Mouse (Mus musculus) midbrain, embryonic 14.5 days (tissue): Measurements from ENCODE around the gene Cd200r2. TPM values are rescaled to one million over a fixed set of nuclear protein-coding genes. Genes with fewer than 3 reads are reported as not detected.

Experiments used
- ATAC-seq: fragments of 200-750 bp; cut with Nextera tagmentation; 2 replicates; pipeline ENCODE4 v1.8.0; 2017; ENCODE audit warnings: moderate number of reproducible peaks, moderate library complexity; ENCODE audit not compliant: low FRiP score, low TSS enrichment
- DNase-seq: peaks from one replicate; pipeline ENCODE4 v3.0.0-alpha.2; 2015
- H3K27ac ChIP-seq: fragments of 300-500 bp; sonication (generic); replicated peaks from 2 replicates; pipeline ENCODE4 v1.5.1; 2014; ENCODE audit warnings: mild to moderate bottlenecking, low read depth, low read length, moderate library complexity
- H3K27me3 ChIP-seq: fragments of 300-500 bp; sonication (generic); 2 replicates; pipeline ENCODE4 v1.6.1; 2014; ENCODE audit warnings: low read length, control low read depth, mixed read lengths; ENCODE audit not compliant: control insufficient read depth, insufficient read depth
- H3K36me3 ChIP-seq: fragments of 300-500 bp; sonication (generic); 2 replicates; pipeline ENCODE4 v1.6.1; 2014; ENCODE audit warnings: low read length, control low read depth; ENCODE audit not compliant: control insufficient read depth, insufficient read depth
- H3K4me1 ChIP-seq: fragments of 300-500 bp; sonication (generic); 2 replicates; pipeline ENCODE4 v1.6.1; 2014; ENCODE audit warnings: mild to moderate bottlenecking, antibody characterized with exemption, low read length, control low read depth; ENCODE audit not compliant: control insufficient read depth, insufficient read depth
- H3K4me2 ChIP-seq: fragments of 300-500 bp; sonication (generic); 2 replicates; pipeline ENCODE4 v1.6.1; 2014; ENCODE audit warnings: mild to moderate bottlenecking, low read length, moderate library complexity
- H3K4me3 ChIP-seq: fragments of 300-500 bp; sonication (generic); replicated peaks from 2 replicates; pipeline ENCODE4 v1.5.1; 2014; ENCODE audit warnings: low read depth, low read length
- H3K9ac ChIP-seq: fragments of 300-500 bp; sonication (generic); replicated peaks from 2 replicates; pipeline ENCODE4 v1.6.1; 2014; ENCODE audit warnings: mild to moderate bottlenecking, low read length, moderate library complexity
- H3K9me3 ChIP-seq: fragments of 300-500 bp; sonication (generic); 2 replicates; pipeline ENCODE4 v1.6.1; 2016; ENCODE audit warnings: low read length, control low read depth, mixed read lengths; ENCODE audit not compliant: control insufficient read depth
- WGBS: fragments of 180-500 bp; shearing (Covaris S2); extraction: QIAGEN DNeasy Blood & Tissue Kit; methylation state at CpG from one replicate; pipeline ENCODE4 v1.1.7; 2014; 5-methylcytosine and 5-hydroxymethylcytosine counted together
- polyA plus RNA-seq: library from polyadenylated mRNA; unstranded; fragments of >200 nt; fragmentation: Nextera tagmentation; extraction: Ambion mirVana; gene quantifications from 2 replicates; pipeline ENCODE4 v1.2.1, GENCODE M21; 2014

Gene Cd200r2
- polyA plus RNA-seq, 1 experiment from 2014 or later = not detected

- no peaks in the 10 kb centered on the region for H3K27me3 ChIP-seq
- no peak overlapping the region for H3K9ac ChIP-seq
- no peak overlapping the region for H3K4me2 ChIP-seq
- no peak overlapping the region for H3K4me3 ChIP-seq
- H3K27ac ChIP-seq = no peak overlapping the region
- ATAC-seq = no peak
- DNase-seq = no peak
- H3K9me3 ChIP-seq = no peaks in the 10 kb centered on the region
- no peaks in the 10 kb centered on the region for H3K4me1 ChIP-seq
- 88% methylated on average over 1 of the region's 1 CpGs for WGBS
- no peaks in the 10 kb centered on the region for H3K36me3 ChIP-seq
Measured at GRCm38 (mm10) chr16:44932016-44932415, 65.1 kb downstream of the Cd200r2 start.

- Histone ChIP-seq H3K4me1 (no peaks in the 10 kb centered on the region), H3K4me2 (no peak within 1 kb of the TSS)
Measured at GRCm38 (mm10) chr16:44943468-44943867, 76.6 kb downstream of the Cd200r2 start, which contains the start of gene Cd200r3. Gene Cd200r3, plus strand, starts transcription at chr16:44943678.

GRCm38 (mm10) chr16:44951360-44952114 is 84.6 kb downstream of the Cd200r2 start:
- Histone ChIP-seq H3K27me3 (no peaks in the 10 kb centered on the region), H3K4me2 (no peak overlapping the region), H3K27ac (no peak overlapping the region), H3K36me3 (no peaks in the 10 kb centered on the region), H3K4me1 (no peaks in the 10 kb centered on the region), H3K4me3 (no peak overlapping the region), H3K9ac (no peak overlapping the region), H3K9me3 (no peaks in the 10 kb centered on the region)
- DNase-seq (peak; percentile 1), ATAC-seq (no peak)
- WGBS = 73% methylated on average over 4 of the region's 4 CpGs

More at GRCm38 (mm10) chr16:44943468-44943867, 76.6 kb downstream of the Cd200r2 start, which contains the start of gene Cd200r3:
- H3K27me3 ChIP-seq = no peaks in the 10 kb centered on the region
- no peaks in the 10 kb centered on the region for H3K9me3 ChIP-seq
- no peak within 1 kb of the TSS for H3K9ac ChIP-seq
- 90% methylated on average over 3 of the region's 3 CpGs for WGBS
- no peaks in the 10 kb centered on the region for H3K36me3 ChIP-seq
- no peak within 1 kb of the TSS for H3K27ac ChIP-seq
- ATAC-seq (no peak), DNase-seq (no peak)
- H3K4me3 ChIP-seq = no peak within 1 kb of the TSS

- Histone ChIP-seq H3K4me3 (no peak overlapping the region), H3K36me3 (no peaks in the 10 kb centered on the region), H3K9me3 (no peaks in the 10 kb centered on the region), H3K4me2 (no peak overlapping the region), H3K27me3 (no peaks in the 10 kb centered on the region), H3K27ac (no peak overlapping the region), H3K4me1 (no peaks in the 10 kb centered on the region), H3K9ac (no peak overlapping the region)
- WGBS = 85% methylated on average over 2 of the region's 2 CpGs
- DNase-seq (no peak), ATAC-seq (no peak)
Measured at GRCm38 (mm10) chr16:44962296-44962695, 95.4 kb downstream of the Cd200r2 start.

GRCm38 (mm10) chr16:44962777-44963176 is 95.9 kb downstream of the Cd200r2 start:
- no peak for DNase-seq
- Histone ChIP-seq H3K9me3 (no peaks in the 10 kb centered on the region), H3K4me1 (no peaks in the 10 kb centered on the region), H3K36me3 (no peaks in the 10 kb centered on the region), H3K4me2 (no peak overlapping the region), H3K9ac (no peak overlapping the region), H3K27ac (no peak overlapping the region), H3K27me3 (no peaks in the 10 kb centered on the region), H3K4me3 (no peak overlapping the region)
- ATAC-seq = no peak
- 87% methylated on average over 2 of the region's 2 CpGs for WGBS

- no peak overlapping the region for H3K4me3 ChIP-seq
- 94% methylated on average over 6 of the region's 6 CpGs for WGBS
- no peaks in the 10 kb centered on the region for H3K4me1 ChIP-seq
- H3K27ac ChIP-seq = no peak overlapping the region
- no peaks in the 10 kb centered on the region for H3K9me3 ChIP-seq
- no peak overlapping the region for H3K4me2 ChIP-seq
- no peak for DNase-seq
- H3K27me3 ChIP-seq = no peaks in the 10 kb centered on the region
- no peaks in the 10 kb centered on the region for H3K36me3 ChIP-seq
- ATAC-seq = no peak
- H3K9ac ChIP-seq = no peak overlapping the region
Measured at GRCm38 (mm10) chr16:44964526-44965374, 97.9 kb downstream of the Cd200r2 start.

- DNase-seq (no peak), ATAC-seq (no peak)
- Histone ChIP-seq H3K4me2 (no peak overlapping the region), H3K27me3 (no peaks in the 10 kb centered on the region), H3K9me3 (no peaks in the 10 kb centered on the region), H3K36me3 (no peaks in the 10 kb centered on the region), H3K27ac (no peak overlapping the region), H3K4me1 (no peaks in the 10 kb centered on the region), H3K9ac (no peak overlapping the region), H3K4me3 (no peak overlapping the region)
- WGBS = 94% methylated on average over 8 of the region's 8 CpGs
Measured at GRCm38 (mm10) chr16:44965428-44965827, 98.5 kb downstream of the Cd200r2 start.
